Mouse (Mus musculus): ENCODE measurements around the gene Spx. TPM values are rescaled to one million over a fixed set of nuclear protein-coding genes. Genes with fewer than 3 reads are reported as not detected.

The Spx gene
- total RNA-seq, 2 experiments from 2014 or later = not detected

DNA sequence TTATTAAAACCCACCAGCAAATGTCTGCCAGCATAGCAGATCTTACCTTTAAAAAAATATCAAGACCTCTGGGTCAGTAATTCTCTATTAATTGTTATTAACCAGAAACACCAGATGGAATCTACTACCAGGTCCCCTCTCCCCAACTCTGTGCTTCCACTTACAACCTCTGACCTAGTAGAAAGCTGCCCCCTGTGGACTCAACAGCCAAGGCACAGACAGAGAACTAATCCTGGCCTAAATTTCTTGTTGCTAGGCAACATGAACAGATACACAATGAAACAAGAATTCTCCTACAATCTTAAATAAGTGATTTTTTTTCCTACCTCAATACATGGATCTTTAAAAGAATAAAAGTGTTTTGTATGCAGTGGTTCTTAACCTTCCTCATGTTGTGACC is 15.8 kb downstream of the Spx start:
- DNase-seq = no peak

DNA sequence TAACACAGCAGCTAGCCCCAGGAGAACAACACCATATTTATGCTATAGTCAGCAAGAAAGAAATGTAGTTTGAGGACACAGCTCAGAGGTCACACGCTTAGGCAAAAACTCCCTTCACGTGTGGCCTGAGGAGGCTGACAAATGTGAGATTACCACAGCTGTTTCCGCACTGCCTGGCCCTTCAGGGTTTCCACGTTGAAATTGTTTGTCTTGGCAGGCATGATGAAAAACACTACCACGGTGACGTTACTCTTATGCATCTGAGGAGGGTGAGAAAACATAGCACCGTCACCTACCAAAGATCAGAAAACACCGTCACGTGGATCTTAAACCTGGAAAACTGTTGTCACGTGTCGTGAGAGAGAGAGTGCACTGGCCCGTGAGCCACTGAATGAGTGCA is 38.1 kb downstream of the Spx start:
- DNase-seq = no peak

DNA sequence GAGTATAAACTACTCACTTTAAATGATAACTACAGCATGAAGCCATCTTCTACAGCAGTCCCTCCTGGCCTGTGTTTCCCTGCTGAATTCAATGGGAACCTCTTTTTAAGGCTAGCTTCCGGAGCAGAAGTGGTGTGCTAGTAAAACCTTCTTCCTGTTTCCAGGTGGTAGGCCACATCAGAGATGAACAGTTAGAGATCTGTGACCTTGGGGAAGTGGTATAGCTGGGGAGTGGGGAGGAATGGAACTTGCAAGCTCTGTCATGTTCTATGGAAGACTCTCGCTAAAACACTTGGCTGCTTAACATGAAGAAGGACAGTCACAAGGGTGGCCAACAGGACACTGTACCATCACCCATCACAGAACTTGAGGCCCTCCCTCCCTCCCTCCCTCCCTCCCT is 40.1 kb downstream of the Spx start:
- no peak for DNase-seq

DNA sequence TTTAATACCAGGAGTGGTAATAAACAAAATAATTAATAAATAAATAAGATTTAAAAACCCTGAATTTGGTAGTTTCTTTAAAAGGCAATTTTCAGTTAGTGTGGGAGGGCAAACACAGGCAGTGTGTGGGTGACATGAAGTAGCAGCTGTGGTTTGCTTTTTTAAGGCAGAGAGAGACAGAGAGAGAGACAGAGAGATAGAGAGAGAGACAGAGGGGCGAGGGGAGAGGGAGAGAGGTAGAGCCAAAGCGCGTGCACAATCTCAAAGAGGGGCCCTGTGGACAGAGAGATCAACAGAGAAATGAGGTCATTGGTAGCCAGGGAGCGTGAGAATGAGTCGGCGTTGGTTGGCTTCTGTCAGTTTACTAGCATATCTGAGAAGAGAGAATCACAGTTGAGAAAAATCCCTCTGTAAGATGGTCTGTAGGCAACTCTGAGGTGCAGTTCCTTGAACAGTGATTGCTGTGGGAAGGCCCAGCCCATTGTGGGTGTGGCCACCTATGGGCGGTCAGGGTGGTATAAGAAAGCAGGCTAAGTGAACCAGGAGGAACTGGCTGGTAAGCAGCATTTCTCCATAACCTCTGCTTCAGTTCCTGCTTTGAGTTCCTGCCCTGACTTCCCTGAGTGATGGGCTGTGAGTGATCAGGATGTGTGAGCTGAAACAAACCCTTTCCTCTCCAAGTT is 42.2 kb downstream of the Spx start:
- DNase-seq = no peak

DNA sequence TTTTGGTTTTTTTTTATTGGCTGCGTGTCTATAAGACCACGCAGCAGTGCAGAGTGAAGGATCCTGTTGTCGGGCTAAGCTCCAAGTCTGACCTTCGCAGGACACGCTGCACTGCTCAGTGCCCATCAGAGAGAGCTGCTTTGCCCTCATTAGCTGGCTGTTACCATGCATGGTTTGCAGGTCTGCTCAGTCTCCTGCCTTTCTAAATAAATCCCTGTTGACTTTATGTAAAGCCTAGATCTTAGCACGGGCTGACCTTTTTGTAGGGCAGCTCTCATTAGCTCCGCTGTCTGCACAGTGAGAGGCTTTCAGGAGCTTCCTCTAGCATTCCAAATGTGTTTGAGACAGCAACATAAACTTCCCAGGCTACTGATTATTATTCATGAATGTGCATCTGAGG is 44.8 kb downstream of the Spx start:
- no peak for DNase-seq

DNA sequence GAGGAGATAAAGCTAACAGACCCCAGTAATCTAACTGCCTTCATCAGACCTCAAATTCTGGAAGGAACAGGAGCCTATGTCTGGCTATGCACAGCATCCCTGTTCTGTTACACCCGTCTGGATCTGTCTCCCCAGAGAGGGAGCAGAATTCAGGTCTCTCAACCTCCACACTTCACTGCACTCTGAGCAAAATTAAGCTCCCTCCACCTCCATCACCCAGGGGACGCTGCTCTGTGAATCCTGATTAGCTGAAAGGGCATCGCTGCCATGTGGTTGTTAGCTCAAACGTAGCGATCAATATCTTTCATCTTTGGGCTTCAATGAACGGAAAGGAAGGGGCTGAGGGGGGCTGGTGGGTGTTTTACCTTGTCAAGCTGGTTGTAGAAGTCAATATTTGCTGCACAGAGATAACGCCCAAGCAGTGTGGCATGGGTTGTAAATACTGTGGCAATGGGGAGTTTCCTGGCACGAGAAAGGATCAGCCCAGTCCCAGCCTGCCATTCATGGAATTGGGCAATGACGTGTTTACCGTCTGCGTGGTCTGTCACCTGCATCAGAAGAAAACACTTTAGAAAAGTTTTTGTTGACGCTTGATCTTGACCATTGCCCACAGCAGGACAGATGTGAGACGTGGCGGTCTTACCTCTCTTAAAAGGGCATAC is 45.9 kb downstream of the Spx start:
- DNase-seq = no peak

DNA sequence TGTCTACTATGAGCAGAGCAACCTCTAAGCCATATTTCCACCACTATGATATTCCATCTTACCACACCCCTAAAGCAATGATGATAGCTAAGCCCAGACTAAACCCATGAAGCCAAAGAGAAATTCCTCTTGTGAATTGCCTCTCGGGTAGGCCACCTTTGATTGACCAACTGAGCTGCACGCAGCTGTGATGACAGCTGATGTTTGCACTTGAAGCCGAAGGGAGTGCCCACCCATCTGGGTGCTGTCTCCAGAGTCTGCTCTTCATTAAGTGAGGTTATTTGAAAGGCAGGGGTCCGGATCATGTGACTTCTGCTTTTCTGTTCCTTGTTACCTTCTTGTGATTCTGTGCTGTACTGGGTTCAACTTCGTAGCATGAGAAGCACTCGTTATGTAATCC is 49.0 kb downstream of the Spx start:
- DNase-seq = no peak

Other genes starting within 250 kb of the Spx start
- gene Slco1a6, start 204.9 kb upstream of the Spx start, total RNA-seq (2021) = 1 to 10 TPM in 1 of 2 experiments, not detected in 1; 1.1 TPM
- not detected for gene Iapp, start 115.0 kb upstream of the Spx start, total RNA-seq (2021)
- not detected for gene Slco1a5, start 90.5 kb upstream of the Spx start, total RNA-seq (2021)
- 10 to 100 TPM; 11.3 to 11.9 TPM for gene Pyroxd1, start 67.8 kb upstream of the Spx start, total RNA-seq (2021)
- 10 to 100 TPM; 12.7 to 14.3 TPM for gene Recql, start 26.4 kb upstream of the Spx start, total RNA-seq (2021)
- gene Golt1b, start 26.2 kb upstream of the Spx start, total RNA-seq (2021) = 10 to 100 TPM; 28.3 to 36.3 TPM
- gene Gys2, start 59.7 kb downstream of the Spx start, total RNA-seq (2021) = not detected
- gene Ldhb, start 94.5 kb downstream of the Spx start, total RNA-seq (2021) = 1,000 to 10,000 TPM; 1,364 to 1,397 TPM
- 10 to 100 TPM; 20.7 to 21.7 TPM for gene Kcnj8, start 158.2 kb downstream of the Spx start, total RNA-seq (2021)